Mouse (Mus musculus) gastrocnemius, adult 18-20 months (tissue): ENCODE data around the gene Invs. TPM values are rescaled to one million over a fixed set of nuclear protein-coding genes. Genes with fewer than 3 reads are reported as not detected.
"Not testable (repeated sequence)": the region's sequence is repeated elsewhere in the genome, so short reads cannot be mapped to it uniquely, and the experiment has no call there.

ENCODE experiments used
- DNase-seq: peaks from one replicate; pipeline ENCODE4 v3.0.0; 2021; ENCODE audit warnings: low spot score
- total RNA-seq, 2 experiments: library from RNA; stranded (reverse); gene quantifications; 2 replicates each; pipeline ENCODE4 v1.2.3; 2021

Gene Invs
- total RNA-seq, 2 experiments from 2014 or later: 1.7 to 2.3 TPM

DNA sequence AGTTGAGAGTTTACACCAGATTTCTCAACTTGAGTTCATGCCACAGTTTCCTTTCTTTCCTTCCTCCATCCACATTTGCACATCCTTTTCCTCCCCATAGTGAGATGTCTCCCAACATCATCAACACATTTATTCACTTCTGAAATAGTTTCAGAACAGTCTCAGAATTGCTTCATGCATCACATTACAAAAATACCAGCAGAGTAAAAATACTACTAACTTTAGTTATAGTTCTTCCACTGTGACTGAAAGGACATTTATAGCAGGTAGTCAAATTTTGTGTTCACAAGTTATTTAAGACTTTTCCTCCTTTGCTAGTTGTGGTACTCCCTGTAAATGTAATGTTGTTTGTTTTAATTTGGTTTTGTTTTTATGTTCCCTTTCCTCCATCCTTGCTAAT, 47.6 kb downstream of the Invs start:
- no peak for DNase-seq

DNA sequence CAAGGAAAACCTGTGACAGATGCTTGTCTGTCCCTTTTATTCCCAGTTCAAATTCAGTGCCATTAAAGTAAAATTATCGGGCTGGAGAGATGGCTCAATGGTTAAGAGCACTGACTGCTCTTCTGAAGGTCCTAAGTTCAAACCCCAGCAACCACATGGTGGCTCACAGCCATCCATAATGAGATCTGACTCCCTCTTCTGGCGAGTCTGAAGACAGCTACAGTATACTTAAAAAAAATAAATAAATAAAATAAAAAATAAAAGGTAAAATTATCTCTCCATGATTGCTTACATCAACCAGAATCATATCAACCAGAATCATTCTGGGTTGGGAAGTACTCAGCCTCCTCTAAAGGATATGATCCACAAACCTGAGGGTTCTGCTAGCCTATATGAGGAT, 48.5 kb downstream of the Invs start:
- no peak for DNase-seq

DNA sequence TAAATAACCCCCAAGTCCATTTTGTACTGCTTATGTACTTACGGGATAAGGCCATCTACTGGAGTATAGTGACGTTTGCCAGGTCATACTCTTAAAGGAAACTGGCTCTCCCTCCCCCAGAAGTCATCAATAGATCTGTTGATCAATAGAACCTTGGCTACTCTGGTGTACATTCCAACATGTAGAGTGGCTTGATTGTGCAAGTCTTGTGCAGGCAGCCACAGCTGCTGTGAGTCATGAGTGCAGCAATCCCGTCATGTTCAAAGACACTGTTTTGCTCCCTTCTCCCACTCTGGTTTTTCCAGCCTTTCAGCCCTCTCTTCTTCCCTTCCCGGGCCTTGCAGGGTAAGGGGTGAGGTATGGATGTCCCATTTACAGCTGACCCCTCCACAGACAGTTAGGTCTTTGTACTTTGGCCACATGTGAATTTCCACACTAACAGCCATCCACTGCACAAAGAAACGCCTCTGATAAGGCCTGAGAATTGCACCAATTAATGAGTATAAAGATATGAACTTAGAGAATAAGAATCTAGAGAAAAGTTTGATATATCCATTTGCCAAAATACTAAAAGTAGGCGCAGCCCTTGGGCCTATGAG, 53.0 kb downstream of the Invs start:
- DNase-seq: no peak

DNA sequence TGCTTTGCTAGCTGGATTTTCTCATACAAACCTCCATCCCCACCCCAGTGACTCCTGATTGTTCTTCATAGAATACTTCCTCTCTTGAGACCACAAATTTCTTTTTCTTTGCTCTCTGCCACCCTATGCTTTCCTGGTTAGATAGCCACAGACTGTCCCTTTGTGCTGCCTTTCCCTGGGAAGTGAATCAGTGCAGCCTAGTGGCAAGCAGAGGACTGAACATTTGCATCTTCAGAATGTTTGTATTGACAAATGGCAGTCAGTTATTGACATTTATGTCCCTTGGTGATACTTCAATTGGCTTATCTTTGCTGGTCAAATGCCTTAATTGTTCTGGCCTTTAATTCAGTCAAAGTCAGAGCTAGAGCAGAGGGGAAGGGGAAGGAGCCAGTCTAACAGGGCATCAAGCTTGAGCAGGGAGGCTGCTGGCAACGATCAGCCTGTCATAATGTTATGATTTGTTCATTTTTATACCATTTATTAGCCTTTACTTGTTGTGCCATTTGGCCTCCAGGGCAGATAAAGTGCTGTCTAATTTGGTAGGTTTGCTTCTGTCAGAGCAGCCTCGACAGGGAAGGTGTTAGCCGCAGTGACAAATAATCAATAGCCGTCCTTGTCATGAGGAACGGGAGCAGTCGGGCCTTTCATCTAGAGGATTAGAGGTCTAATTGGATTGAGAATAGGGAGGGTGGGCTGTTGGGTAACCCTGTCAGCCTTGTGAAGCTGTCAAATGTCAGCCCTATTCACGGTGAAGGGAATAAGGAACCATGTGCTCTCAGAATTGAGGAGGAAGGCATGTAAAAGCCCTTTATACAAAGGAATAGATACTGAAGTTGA, 55.6 kb downstream of the Invs start:
- DNase-seq: no peak

DNA sequence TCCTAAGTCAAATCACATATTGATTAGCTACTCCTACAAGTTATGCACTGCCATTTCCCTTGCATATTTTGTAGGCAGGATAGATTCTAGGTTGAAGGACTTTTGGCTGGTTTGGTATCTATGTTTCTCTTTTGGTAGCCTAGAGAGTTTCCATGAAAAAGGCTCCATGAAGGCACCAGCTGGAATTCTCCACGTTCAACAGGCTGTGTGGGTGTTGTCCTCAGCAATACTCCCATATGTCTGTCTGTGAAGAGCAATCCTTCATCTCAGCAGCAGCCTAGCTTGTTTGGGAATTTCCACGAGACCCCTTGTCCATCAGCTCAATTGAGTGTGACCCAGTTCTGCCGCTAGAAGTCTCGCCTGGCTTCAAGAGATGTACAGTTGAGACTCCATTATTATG, 63.1 kb downstream of the Invs start:
- DNase-seq: no peak

DNA sequence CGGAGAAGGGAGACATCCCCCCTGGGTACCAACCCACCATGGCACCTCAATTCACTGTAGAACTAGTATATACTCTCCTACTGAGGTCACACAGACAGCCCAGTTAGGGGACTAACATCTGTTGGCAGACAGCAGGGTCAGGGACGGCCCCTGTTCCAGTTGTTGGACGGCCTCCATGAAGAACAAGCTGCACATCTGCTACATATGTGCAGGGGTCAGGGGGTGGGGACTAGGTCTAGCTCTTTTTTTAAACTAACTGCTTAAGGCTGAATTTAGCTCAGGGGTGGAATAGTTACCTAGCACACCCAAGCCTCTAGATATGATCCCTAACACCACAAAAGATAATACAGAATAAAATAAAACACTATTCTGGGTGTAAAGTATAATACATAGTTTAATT, 82.8 kb downstream of the Invs start:
- DNase-seq: no peak

DNA sequence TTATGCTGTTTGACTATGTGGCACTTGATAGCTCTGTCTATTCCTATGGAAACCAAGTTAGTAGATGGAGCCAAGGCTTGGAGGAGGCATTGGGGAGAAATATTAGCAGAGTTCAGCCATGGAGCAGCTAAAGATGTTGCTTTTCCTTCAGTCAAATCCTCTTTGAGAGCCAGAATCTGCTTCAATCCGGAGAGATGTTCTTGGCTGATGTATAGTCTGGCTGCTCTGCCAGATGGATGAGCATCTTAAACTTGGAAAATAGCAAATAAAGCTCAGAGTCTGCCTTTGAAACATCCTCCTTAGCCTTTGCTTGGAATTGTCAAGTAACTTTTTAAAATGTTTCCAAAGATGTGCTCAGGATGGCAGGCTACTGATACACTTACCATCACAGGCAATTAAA, 91.5 kb downstream of the Invs start:
- no peak for DNase-seq

DNA sequence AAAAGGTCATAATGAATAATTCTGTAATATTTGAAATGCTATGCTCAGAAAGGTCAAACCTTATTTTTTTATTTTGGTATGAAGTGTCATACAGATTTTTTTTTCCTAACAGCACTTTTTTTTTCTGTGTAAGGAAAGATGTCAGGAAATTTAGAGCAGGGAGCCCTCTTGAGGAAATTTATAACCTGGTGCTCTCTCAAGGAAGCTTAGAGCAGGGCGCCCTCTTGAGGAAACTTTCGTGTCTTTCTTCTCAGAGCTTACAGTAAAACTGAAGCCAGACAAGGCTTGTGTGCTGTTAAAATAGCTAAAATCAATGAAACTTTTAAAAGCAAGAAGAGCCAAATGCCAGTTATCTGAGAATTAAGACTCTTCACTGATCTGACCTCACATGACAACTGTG, 101.4 kb downstream of the Invs start:
- DNase-seq: peak; percentile 68

DNA sequence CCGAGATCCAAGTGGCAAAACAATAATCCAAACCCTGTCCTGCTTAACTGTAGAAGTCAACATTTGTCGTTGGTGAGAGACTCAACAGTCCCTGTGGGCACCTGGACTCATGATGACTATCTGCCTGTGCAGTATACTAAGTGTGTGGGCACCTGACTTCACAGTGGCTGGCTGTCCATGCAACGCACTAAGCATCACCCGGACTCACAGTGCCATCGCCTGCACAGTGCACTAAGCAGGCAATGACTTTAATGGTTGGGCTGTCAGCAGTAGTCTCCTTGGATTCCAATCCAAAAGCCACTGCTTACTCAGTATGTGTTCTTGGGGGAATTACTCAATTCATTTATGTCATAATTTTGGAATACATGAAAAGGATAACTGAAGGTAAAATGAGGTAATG, 102.9 kb downstream of the Invs start:
- DNase-seq: no peak

DNA sequence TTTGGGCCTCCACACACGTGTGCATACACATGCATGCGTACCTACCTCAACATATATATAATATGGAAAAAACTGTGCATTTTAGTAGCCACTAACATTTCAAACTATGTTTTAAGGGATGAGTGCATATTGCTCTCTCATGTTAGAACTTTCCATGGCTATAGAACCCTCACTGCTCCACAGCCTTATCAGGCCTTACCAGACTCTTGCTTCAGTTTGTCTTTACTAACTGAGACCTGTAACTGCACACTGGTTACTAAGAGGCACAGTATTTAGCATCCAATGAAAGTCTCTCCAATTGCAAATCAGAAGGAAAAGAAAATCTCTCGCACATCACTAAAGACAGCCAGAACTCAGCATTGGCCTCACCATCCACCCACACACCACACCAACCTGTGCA, 117.4 kb downstream of the Invs start:
- DNase-seq: no peak

DNA sequence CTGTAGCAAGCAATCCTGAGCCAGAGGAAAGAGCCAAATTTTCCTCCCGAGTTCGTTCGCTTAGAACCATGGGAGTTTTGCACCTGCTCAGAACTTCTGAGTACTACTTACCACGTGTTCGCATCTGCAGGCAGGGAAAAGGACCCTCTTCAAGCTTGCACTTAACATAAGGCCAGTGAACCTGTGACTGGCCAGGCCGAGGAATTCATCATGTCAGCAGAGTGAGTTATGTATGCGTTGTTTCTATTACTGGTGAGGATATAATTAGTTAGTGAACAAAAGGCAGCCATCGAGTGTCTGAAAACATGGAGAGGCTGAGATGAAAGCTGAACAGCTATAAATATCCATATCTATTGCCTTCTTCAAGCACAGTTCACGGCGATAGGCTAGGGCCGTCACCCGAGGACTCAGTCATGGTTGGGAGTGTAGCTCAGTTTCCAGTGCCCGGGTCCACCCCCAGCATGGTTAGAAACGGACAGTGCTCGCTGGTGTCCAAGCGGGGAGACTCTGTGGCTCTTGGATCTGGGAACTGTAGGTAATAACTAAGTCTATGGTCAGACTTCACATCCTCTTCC, 123.6 kb downstream of the Invs start:
- no peak for DNase-seq

DNA sequence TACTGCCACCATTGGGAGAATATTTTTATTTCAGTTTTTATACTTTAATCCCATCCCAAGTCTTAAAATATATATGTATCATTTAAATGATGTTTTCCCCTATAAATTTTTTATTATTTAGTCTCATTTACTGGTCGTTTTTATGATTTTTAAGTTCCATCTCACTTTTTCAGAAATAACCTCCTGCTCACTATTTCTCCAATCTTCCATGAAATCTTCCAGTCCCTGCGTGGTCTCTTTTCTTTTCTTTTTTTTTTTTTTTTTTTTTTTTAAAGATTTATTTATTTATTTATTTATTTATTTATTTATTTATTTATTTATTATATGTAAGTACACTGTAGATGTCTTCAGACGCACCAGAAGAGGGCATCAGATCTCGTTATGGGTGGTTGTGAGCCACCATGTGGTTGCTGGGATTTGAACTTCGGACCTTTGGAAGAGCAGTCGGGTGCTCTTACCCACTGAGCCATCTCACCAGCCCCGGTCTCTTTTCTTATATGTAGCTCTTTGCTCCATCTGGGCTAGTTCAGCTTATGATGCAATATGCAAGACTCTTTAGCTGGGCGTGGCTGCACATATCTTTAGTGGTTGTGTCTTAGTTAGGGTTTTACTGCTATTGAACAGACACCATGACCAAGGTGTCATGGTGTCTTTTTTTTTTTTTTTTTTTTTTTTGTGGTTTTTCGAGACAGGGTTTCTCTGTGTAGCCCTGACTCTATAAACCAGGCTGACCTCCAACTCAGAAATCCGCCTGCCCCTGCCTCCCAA, 126.3 kb downstream of the Invs start:
- DNase-seq: not testable (repeated sequence)

DNA sequence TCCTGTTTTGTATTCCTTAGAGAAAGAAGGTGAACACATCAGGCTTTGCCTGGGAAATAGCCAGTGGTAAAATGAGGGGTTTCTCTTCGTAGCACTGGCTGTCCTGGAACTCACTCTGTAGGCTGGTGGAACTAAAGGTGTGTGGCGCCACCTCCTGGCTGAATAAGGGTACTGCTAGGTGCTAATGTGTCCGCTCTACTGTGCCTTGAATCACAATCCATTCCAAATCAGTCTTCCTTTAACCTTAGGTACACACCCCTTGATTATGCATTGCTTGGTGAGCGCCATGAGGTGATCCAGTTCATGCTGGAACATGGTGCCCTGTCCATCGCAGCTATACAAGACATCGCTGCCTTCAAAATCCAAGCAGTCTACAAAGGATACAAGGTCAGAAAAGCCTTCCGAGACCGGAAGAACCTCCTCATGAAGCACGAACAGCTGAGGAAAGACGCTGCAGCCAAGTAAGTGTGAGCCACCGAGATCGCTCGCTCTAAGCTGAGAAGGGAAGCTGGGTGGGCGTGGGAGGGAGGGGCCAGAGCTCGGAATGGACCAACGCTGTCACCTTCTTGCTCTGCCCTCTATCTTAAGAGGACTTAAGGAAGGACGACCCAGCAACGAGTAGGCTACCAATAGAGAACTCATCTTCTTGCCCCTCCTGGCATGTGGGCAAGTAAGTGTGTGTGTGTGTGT, 127.9 kb downstream of the Invs start:
- peak; percentile 53 for DNase-seq

DNA sequence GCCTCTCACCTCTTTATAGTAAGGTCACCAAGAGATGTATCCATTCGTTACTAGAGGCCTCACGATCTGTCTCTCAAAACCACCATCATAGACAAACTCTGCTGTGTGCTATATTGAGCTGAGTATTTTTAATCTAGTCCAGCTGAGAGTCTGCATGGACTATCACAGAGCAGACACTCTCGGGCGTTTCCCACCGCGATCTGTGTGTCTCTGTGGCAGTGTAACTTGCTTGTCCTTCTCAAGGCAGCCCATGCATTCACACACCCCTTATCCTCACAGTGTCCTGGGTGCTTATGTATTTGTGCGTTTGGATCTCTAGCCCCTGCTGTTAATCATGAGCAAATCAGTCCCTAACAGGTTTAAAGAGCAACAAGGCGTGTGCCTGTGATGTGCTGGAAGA, 133.9 kb downstream of the Invs start:
- DNase-seq: no peak

DNA sequence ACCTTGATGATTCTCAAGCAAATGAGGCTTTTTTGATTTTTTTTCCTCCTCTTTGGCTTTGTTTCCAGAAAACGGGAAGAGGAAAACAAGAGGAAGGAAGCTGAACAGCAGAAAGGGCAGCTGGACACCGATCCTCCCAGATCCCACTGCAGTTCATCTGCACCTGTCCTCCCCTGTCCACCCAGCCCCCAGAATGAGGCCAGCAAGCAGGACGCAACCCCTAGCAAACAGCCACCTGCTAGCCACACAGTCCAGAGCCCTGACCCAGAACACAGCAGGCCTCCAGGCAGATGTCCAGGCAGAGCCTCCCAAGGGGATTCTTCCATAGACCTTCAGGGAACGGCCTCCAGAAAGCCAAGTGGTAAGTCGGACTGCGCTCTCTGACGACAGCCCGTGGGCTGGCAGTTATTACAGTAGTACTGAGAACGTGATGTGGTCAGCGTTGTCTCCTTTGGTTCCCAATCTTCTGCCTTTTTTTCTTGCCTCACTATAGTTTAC, 136.3 kb downstream of the Invs start:
- DNase-seq: peak; percentile 81

DNA sequence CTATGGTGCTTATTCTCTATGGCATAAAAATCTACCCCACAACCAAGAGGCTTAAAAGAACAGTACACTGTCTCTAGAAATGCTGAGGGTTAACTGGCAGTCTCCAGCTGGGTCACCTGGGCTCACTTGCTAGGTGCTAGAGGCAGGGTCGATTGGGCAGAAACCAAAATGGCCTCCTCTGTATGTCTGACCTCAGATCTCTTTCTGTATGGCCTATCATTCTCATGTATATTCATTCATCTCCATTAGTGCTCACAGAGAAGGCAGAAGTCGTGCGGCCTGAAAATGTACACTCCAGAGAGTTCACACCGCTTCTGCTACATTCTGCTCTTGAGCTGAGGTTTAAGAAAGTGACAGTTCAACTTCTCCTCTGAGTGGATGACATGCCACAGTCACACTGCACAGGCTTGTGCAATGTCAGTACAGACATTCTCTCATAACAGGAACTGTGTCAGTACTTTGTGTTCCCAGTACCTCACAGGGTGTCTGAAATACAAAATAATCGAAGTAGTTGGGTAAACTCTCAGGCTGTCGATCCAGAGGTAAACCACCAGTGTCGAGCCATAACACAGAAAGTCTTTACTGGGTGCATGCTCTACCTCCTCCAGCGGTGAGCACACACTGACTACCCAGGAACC, 139.4 kb downstream of the Invs start:
- no peak for DNase-seq

DNA sequence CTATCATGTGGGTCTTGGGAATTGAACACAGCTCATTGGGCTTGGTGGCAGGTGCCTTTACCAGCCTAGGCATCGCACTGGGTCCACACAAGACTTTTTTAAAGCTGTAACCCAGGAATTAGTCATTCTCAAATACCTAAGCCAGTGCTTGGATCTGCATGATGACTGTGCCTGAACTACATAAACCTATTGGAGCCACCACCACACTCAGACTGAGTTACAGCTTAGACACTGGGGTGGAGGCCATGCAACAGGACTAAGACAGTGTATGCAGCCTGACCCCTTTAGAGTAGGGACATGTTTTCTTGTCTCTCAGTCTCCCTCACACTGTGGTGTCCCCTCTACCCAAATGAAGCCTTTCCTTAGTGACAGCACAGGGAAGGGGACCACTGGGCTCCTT, 143.1 kb downstream of the Invs start:
- DNase-seq: no peak

DNA sequence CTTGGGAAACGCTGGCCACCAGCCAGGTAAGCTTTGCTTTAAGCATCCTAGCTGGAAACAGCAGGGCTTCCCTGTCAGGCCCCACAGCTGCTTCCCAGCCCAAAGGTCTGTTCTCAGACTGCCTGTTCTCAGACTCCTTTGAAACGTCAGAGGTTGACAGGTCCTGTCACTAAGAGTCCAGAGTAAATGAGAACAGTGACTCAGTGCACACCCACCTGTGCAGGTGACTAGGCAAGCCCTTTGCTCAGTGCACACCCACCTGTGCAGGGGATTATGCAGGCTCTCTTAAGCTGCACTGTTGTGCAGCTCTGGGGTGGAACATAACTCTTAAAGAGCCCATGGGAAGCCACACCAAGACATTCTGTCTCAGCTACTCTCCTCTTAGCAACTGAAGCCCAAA, 144.2 kb downstream of the Invs start:
- no peak for DNase-seq

DNA sequence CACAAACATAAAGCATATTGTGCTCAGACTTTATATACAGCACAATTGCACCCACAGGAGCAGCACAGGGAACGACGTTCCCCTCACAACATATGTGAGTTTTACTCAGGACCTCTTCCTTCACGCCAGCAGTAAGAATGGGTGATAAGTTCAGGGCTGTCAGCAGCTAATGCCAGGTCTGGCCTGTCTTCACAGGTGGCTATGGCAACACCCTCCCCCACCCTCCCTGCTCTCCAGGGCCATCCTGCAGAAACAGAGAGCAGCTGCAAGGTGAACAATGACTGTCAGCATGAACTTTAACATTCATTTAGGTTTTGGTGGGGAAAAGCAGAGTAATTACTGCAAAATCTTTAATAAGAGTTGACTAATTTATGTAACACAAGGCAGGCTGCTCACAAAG, 147.9 kb downstream of the Invs start:
- DNase-seq: no peak

DNA sequence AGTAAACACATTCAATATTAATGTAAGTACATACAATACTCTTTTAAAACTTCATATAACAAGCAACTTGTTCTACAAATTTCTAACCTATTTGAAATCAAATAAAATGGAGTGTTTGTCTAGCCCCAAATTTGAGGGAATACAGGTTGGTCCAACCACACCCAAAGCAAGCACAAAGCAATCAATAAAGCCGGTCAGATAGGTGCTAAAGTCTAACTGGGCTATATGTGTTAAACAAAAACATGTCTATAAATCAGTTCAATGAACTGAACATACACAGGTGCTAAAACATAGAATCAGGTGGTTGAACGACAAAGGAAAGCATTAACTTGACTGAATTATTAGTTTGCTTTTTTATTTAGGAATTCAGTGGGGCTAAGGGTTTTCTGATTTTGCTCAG, 148.5 kb downstream of the Invs start:
- DNase-seq: no peak
